Mouse (Mus musculus) kidney, adult 9 months (tissue): ENCODE results near the gene Cav3.

Source experiments
- DNase-seq: peaks from one replicate; pipeline ENCODE4 v3.0.0; 2022

Cav3 gene

DNA sequence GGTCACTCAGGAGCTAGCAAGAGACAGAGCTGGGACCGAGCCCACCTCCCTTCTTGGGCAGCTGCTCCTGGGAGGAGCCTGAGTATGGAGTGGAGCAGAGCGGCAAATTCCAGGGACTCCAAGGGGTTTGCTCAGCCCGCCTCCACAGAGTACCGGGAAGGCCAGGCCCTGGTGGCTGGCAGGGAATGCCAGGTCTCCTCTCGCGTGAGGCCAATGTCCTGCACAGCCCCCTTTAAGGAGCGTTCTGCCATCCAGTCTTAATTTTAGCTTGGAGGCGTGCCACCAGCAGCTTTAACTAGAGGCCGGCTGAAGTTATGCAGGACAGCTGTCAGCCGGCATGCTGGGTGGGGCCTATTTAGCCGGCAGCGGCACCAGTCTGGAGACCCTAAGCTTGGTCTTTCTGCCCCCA, at the start of gene Cav3:
Gene Cav3 (plus strand): TSS at position 165 of the 409 bp plus-strand sequence.
- no peak for DNase-seq

DNA sequence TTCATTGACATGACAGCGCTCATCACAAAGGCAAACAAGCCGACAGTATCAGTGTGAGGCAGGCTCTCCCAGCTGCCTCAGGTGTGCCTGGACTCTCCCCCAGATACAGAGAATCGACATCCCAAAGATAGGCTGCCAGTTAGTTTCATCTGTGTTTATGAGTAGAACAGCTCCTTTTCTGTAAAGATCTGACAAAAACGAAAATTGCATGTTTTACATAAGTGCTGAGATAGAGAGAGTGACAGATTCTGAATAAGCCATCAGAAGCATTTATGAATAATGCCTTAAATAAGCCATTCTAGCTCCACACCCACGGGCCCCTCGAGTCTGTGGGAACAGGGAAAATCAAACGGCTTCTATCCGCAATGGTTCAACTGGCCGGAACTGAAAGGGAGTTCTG, 40.0 kb upstream of the Cav3 start:
- no peak for DNase-seq

DNA sequence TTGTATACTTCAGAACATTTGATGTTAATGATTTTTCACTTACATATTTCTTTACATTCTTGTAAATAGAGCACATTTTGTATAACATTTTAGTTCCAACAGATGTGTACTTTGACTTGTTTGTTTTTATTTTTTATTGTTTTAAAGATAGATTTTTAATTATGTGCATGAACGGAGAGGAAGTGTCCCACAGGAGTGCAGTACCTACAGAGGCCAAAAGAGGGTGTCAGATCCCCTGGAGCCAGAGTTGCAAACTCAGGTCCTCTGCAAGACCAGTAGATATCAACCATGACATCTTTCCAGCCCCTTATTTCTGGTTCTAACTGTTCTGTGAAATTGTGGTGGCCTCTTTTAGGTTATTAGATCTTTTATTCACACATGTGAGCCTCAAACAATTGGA, 38.4 kb upstream of the Cav3 start:
- DNase-seq, result no peak

DNA sequence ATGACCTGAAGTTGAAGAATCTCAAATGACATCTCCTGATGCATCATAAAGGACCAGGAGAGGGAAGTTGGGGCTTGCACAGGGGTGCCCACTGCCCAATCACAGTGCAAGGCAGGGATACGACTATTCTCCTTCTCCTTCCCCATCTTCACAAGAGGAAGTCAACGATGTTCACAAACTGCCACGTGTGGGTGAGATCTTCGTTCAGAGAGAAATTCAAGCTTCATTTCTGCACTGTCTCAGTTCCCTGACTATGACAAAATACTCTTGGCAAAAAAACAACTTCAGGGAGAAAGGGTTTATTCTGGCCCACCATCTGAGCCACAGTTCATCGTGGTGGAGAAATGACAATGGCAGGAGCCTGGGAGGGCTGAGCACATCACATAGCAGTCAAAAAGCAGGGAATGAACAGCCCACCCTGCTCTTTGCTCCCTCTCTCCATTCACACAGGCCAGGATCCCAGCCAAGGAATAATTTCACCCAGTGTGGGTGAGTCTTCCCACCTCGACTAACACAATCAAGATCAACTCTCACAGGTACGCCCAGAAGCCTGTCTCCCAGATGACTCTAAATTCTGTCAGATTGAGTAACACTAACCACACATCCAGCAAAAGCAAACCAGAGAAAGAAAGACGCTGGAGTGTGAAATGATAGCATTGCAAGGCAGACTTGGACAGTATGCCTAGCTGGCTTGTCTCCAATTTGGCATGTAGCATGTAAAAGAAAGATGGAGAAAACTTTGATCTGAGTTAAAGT, 35.4 kb upstream of the Cav3 start:
- DNase-seq, result no peak

DNA sequence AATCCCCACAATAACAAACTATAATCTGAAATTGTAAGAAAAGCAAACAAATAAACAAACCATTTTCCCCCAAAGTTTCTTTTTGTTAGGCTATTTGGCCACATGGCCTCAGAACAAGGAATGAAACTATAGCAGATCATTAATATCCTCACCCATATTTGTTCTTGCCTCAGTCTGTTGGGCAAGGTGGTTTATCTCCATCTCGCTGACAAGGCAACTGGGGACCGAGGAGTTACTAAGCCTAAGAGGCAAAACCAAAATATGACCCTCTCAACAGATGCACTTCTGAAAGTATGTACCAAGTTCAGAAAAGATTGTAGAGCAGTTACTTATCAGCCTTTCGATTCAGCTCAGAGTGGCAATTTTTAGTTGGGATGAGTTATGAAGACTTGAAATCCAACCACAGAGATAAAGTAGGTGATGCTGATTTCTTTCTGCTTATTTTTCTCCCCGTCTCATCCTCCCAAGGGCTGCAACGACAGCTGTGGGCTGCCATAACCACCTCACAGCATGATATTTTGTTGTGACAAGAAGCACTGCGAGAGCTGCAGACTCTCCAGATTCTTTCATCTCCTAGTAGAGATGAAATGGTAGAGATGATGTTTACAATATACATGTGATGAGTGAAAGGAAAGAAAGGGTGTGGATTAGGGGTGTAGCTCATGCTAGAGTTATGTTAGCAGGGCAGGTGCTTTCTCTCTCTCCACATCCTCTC, 33.1 kb upstream of the Cav3 start:
- DNase-seq, result no peak

DNA sequence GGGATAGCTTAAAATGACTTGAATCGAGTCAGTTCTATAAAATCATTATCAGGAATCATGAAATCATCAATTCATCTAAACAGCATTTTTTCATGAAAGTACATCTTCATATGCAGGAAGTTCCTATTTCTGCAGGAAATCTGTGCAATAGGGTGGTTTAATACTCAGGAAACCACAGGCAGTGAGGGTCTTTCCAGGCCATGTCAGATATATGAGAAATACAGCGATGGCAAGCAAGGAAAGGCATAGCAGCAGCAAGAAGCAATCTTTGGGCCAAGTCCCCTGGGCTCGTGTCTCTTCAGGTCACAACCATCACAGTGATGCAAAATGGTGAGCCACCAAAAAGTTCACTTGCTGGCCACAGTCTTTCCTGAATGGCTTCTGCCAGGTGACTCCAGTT, 13.6 kb upstream of the Cav3 start:
- no peak for DNase-seq

DNA sequence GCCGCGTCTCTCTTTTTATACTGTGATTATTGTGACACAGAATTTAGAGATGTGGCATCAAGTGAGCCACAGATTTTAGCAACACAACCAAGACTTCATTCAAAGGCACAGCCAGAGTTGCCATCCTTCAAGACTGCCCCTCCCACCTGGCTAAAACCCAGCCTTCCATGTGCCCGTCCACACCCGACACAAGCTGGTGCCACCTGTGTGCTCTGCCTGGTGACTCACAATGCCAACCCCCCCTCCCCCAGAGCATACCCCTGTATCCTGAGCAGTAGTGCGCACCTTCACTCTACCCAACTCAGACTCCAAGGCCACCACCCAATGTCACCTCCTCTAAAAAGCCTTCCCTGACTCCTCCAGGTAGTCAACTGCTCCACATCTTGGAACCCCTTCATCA, 2.2 kb downstream of the Cav3 start:
- no peak for DNase-seq

DNA sequence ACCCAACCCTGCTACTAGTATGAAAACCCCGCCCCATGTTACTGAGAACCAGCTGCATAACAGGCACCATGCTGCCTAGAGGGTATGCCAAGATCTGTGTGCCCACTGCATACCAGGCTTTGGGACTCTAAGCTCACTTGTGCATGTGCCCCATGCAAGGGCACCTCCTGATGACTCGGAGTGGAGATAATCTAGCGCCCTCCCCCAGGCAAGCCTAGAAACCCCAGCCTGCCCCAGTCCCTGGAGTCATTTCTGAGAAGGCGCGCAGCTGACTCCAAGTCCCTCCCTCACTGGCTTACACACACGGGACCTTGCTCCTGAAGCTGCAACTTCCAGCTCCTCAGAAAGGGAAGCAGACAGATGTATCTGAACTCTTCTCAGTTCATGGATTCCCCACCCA, 4.0 kb downstream of the Cav3 start:
- no peak for DNase-seq

DNA sequence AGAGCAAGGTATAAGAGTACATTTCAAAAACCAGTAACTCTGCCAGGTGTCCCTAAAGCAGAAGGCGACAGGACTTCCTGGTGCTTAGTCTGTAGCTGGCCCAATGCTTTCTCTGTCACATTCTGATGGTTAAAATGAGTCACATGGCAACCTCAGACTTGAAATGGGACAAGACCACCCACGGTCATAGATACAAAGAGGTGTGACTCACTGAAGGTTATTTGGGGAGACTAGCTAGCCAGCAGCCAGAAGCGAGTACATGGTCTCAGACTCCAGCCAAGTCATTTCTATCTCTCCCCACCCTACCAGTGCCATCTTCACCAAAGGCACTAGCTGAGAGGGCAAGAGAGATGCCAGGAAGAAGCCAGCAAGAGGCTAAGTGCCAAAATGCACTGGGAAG, 6.1 kb downstream of the Cav3 start:
- DNase-seq, result no peak

DNA sequence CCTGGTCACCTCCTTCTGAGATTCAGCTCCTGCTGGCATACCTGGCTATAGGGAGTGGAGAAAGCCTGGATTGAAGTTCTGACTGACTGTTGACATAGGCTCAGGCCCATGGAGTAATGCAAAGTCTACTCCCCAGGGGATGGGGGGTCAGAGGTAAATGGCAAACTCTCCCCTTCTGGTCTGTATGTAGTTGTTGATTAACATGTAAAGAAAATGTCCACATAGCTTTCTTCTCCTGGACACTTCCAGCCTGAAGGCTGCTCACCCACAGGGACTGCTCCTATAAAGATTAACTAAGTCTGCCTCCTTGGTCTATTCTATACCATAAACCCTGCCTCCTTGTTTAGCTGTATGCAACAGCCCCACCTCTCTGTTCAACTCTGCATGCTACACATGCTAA, 6.7 kb downstream of the Cav3 start:
- no peak for DNase-seq

DNA sequence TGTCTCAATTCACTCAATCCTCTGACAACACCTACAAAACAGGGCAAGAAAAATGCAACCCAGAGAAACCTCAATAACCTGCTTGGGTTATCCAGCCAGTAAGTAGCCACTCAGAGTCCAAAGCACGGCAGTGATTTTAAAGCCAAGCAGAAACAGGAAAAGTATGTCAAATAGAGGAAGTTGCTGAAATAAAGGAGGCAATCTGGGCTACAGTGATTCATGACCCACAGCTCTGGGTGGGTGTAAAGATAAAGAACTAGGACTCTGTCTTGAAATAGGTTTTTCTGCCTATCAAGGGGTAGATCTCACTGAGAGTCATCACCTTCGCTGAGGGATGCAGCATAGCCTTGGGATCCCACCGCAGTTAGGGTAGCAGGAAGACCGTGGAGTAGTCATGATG, 12.3 kb downstream of the Cav3 start:
- no peak for DNase-seq

DNA sequence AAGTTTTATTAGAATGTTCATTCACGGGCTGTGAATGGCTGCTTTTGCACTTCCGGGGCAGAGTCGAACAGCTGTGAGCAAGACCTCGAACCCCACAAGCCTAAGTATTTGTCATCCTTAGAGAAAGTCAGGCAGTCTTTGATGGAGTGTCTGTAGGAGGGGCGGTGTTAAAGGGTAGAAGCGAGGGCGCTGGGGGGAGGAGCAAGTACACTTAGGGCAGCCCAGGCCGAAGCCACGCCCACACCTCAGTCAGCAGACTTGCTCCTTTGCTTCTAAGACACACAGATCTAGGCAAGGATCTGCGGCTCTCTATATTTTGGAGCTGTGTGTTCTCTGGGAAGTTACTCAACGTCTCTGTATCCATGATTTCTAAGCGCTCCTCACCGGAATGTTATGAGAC, 20.6 kb downstream of the Cav3 start:
- no peak for DNase-seq

DNA sequence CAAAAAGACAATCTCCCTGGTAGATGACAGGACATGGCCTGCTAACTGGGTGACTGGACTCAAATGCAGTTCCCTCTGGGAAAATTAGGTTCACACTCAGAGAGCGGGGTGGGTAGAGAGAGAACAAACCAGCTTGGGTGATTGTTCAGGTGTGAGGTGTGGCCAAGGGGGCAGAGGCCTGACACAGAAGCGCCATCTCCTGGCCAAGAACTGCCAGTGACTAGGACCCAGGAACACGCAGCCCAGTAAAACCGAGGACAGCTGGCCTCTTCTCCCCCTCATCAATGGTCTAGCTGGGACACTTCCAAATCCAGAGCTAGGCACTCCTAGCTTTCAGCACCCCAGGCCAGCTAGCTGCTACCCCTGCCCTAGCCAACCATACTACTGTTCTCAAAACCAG, 25.0 kb downstream of the Cav3 start:
- peak; percentile 37 for DNase-seq

DNA sequence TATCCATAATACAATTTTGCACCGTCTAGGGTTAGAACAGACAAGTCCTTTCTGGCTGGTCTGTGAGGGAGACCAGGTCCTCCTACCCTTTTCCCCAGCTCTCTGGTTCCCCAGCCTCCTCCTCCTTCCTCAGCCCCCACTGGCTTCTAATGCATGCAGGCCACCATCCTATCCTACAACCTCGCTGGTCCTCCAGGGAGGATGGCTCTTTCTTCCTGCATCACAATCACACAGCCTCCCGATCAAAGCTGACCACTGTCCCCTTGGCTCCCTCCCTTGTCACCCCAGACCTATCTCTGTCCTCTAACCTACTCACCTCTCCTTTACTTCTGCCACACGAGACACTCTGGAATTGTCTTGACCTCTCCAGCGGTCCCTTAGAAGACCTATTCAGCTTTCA, 28.7 kb downstream of the Cav3 start:
- no peak for DNase-seq

DNA sequence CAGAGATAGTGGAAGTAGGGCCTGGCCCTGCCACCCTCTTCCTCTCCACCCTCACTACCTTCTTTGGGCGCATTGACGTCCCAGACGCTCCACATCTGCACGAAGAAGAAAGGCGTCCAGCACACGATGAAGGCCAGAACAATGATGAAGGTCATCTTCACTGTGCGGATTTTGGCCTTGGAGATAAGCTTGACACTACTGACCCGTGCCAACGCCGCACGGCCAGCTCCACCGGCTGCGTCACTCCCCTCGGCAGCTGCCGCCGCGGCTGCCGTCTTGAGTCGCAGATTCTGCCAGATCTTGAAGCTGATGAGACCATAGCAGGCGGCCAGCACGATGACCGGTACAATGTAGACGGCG, 29.5 kb downstream of the Cav3 start:
- no peak for DNase-seq

DNA sequence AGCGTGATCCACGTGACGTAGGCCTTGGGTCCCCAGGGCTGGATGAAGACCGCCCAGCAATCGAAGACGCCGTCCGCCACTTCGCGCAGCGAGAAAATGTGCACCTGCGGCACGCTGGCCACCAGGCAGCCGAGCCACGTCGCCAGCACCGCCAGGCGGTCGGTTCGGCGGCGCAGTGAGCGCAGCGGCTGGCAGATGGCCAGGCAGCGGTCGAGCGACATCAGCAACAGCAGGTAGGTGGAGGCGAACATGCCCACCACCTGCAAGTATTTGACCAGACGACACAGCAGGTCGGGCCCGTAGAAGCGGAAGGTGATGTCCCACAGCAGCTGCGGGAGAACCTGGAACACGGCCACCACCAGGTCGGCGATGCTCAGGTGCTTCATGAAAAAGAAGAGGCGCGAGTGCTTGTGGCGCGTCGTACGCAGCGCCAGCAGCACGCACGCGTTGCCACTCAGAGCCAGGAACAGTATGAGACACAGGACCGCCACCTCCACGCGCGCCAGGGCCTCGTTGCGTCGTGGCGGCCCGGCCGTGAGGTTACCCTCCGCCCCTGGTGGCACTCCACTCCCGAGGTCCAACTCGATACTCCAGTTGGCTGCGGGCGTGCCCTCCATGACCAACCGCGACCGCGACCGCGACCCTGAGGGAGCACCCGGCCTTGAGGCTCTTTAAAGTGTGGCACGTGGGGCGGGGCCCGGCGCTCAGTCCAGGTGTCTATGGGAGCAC, 30.0 kb downstream of the Cav3 start:
- DNase-seq, result no peak

DNA sequence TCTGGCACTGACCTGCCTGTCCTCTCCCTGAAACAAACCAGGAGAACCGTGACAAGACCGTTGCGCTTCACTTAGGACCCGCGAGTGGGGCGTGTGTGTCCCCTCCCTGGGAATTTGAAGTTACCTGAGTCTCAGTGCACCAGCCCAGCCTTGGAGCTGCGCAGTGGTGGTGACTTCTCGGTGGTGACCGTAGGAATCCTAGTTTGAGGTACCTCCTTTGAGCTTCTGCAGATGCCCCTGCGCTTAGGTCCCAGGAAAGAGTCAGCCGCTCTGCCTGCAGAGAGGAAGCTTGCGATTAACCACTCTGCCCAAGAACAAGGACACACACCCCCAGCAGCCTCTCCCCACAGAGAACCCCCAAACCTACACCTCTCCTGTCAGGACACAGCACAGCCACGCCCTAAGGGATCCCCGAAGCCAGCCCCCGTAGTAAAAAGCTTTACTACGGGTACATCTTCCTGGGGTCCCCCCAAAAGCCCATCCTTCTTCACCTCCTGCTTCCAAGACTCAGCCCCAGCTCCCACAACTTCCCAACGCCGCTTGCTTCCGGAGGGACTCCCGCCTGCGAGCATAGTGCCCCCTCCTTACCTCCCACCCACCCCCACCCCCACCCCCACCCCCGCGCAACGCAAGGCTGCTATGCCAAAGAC, 30.7 kb downstream of the Cav3 start, which contains the start of gene Oxtr:
Gene Oxtr (minus strand): TSS at position 34 of the 650 bp plus-strand sequence.
- DNase-seq, result no peak

DNA sequence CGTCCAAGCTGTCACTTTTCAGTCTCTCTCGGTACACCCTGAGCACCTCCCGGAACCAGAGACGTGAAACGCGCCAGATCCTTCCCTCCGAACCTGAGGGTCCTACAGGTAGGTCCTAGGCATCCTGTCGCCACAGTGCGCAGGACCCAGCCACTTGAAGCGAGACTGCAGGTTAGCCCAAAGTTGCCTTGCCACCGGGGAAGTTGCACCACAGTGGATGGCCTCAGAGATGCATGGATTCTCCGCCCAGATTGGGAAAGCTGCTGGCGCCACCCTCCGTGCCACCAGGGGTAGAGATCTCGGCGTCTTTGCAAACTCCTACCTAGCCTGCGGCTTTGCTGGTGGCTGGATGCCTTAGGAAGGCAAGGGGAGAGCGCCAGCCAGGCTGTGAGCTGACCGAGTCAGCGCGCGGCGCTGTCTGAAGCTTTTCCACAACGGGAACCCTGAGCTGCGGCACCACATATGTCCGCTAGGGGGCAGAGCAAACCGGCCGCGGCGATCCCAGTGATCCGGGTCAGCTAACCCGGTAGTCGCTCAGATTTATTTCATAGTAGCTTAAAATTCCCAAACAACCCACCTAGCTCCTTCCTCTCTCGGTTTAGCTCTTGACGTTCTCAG, 31.4 kb downstream of the Cav3 start:
- DNase-seq, result peak; percentile 83

DNA sequence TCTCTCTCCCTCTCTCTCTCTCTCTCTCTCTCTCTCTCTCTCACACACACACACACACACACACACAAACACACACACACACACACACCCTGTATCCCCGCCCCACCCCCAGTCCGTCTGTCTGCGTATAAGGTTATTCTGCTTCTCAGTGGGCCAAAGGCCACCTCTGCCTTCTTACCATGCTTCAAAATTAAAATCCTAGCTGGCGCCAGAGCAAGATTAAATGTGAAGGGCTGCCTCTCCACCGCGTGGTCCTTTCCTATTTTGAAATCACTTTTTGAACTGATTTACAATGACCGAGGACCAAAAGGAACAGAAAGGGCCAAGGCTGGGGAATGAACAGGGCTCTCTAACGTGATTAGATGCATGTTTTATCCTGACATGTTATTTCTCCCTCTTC, 32.2 kb downstream of the Cav3 start:
- no peak for DNase-seq

DNA sequence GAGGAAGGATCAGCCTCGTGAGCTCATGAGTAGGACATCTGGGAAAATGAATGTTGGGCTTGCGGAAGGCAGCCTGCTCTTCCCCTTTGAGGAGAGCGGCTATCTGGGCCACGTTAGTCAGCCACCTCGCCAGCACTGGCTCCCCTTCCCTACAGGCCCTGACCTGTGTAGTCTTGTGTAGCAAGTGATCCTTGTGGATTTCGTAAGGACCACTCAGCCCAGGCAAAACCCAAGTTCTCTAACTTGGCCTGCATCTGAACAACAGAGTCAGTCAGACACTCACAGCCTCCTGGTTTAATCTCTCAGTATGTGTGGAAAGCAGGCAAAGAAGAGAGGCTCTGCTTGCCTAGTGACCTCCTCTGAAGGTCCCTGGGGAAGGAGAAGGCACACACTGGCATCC, 33.4 kb downstream of the Cav3 start:
- DNase-seq, result no peak

DNA sequence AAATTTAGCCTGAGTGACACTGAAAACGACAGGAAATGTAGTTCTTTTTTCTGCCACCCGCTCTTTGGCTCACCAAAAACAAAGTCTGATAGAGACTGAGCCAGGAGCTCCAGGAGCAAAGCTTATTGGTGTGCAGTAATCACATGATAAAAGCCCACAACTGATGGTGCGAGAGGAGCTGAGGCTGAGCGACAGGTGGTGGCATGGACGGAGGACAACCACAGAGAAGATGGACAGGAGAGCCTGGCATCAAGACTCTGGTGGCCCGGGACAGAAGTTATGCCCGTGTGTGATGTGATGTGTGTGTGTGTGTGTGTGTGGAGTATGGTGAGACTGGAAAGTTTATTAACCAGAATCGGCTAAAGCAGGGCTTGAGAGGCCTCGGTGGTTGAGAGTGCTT, 34.1 kb downstream of the Cav3 start:
- no peak for DNase-seq

DNA sequence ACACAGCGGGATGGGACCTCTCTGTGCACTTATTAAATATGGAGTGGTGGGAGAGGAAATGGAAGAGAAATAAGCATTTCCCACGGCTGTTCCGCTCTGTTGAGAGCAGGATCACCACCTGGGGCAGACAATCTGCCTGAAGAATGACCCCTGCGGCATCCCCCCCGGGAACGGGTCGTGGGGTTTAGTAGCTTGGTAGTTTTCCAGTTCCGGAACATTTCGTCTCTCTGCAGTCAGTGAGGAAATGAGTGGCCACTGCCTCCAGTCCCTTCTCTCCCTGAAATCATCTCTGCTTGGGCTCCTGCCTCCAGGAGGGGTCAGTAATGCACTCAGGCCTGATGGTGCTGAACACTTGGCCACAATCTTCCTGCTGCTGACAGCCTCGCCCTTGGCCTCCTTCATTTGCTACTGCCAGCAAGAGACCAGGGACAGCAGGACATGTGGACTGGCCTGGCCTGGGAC, 35.3 kb downstream of the Cav3 start:
- peak; percentile 50 for DNase-seq

DNA sequence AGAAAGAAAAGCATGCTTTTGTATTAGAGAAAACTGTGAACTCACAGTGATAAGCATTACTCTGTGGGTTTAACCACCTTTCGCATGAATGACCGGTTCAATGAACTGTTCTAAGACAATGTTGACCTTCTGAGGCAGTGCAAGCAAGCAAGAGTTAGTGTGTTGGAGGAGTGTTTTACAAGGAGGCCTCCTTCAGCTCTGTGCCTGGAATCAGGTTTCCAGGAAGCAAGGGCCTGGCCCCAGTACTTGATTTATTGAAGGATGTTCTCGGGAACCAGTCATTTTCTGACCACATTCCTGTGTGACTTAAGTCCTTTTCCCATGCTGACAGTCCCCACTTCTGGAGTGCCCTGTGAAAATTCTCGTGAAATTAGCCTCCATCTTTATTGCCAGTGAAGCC, 35.9 kb downstream of the Cav3 start:
- DNase-seq, result peak; percentile 36
